Mouse (Mus musculus) sigmoid colon, adult 10 weeks (tissue): ENCODE results near the gene Ints6l. TPM values are rescaled to one million over a fixed set of nuclear protein-coding genes. Genes with fewer than 3 reads are reported as not detected.

ENCODE experiments used
- polyA plus RNA-seq: library from polyadenylated mRNA; stranded (reverse); fragments of 350-450 nt; fragmentation: Illumina TruSeq; extraction: RNeasy Lipid Tissue Mini Kit (QIAGEN cat#74804); gene quantifications from one replicate; pipeline ENCODE4 v1.2.3, GENCODE M21; 2014; ENCODE audit warnings: low read depth, low replicate concordance

Gene Ints6l
- polyA plus RNA-seq, result 160 TPM

GRCm38 (mm10) chrX:56454671-56455371 lies at the start of gene Ints6l:
Gene Ints6l (plus strand): TSS chrX:56454857.

GRCm38 (mm10) chrX:56447524-56448015 lies 7.1 kb upstream of the Ints6l start, which contains the start of gene Gm2174:
Gene Gm2174 (plus strand): TSS chrX:56447965.

GRCm38 (mm10) chrX:56524442-56524841 lies 69.8 kb downstream of the Ints6l start, which contains the start of gene Gm10477:
Gene Gm10477 (plus strand): TSS chrX:56524742.

GRCm38 (mm10) chrX:56549506-56549905 lies 94.8 kb downstream of the Ints6l start, which contains the start of gene Gm648:
Gene Gm648 (minus strand): TSS chrX:56549606.

Other genes starting within 250 kb of the Ints6l start
- not detected for gene Gm773, start 242.0 kb upstream of the Ints6l start, polyA plus RNA-seq
- 5.5 TPM for gene Zfp449, start 108.5 kb upstream of the Ints6l start, polyA plus RNA-seq
- 0.57 TPM for gene Smim10l2a, start 80.3 kb upstream of the Ints6l start, polyA plus RNA-seq
- gene Gm2174, start 6.9 kb upstream of the Ints6l start, polyA plus RNA-seq, result not detected
- gene Gm10477, start 69.9 kb downstream of the Ints6l start, polyA plus RNA-seq, result not detected
- gene Gm648, start 94.7 kb downstream of the Ints6l start, polyA plus RNA-seq, result not detected
- gene Mmgt1, start 143.2 kb downstream of the Ints6l start, polyA plus RNA-seq, result 91.4 TPM
- gene Slc9a6, start 154.9 kb downstream of the Ints6l start, polyA plus RNA-seq, result 47.8 TPM